Mouse (Mus musculus) G1E (cell line): ENCODE results near the gene Kcp.

ENCODE experiments used
- CTCF ChIP-seq: IDR thresholded peaks from 2 replicates; pipeline ENCODE4 v1.5.1; 2012; ENCODE audit warnings: low read depth, low read length, inconsistent platforms, mixed read lengths
- GATA1 ChIP-seq: IDR thresholded peaks from 2 replicates; pipeline ENCODE4 v1.6.1; 2012; ENCODE audit warnings: borderline replicate concordance, low read length, inconsistent platforms, mixed read lengths

- TF ChIP-seq GATA1 (no peak), CTCF (no peak)
Measured at GRCm38 (mm10) chr6:29474736-29475135, 33.0 kb downstream of the Kcp start.
